Mouse (Mus musculus) MEL (cell line): Measurements from ENCODE around the gene Irf2bp2. TPM values are rescaled to one million over a fixed set of nuclear protein-coding genes. Genes with fewer than 3 reads are reported as not detected.

Experiments
- DNase-seq: peaks from one replicate; pipeline ENCODE4 v3.0.0; 2011; ENCODE audit warnings: low read depth, low spot score
- H3K27ac ChIP-seq: 2 replicates; pipeline ENCODE4 v1.5.1; 2012; ENCODE audit warnings: low read depth, mild to moderate bottlenecking, control low read depth, low read length, moderate library complexity; ENCODE audit not compliant: control insufficient read depth
- H3K27me3 ChIP-seq, 2 experiments: fragments of 150-350 bp in 1 of 2; sonication (generic) in 1 of 2; 2 replicates each; pipeline ENCODE4 v1.6.1; 2012; ENCODE audit warnings: low read length in 2 of 2, mild to moderate bottlenecking in 2 of 2, improper control_type of control experiment in 1 of 2, moderate library complexity in 1 of 2; ENCODE audit not compliant: insufficient read depth in 2 of 2, control insufficient read depth in 1 of 2
- H3K36me3 ChIP-seq, 2 experiments: 2 replicates each; pipeline ENCODE4 v1.6.1; 2012 to 2014; ENCODE audit warnings: low read length in 2 of 2, improper control_type of control experiment in 1 of 2, inconsistent platforms in 1 of 2, mild to moderate bottlenecking in 1 of 2; ENCODE audit not compliant: insufficient read depth in 2 of 2, control insufficient read depth in 1 of 2
- H3K4me1 ChIP-seq, 2 experiments: fragments of 150-350 bp in 1 of 2; sonication (generic) in 1 of 2; 2 replicates each; pipeline ENCODE4 v1.6.1; 2012; ENCODE audit warnings: low read length in 2 of 2, improper control_type of control experiment in 1 of 2, mild to moderate bottlenecking in 1 of 2; ENCODE audit not compliant: insufficient read depth in 2 of 2, control insufficient read depth in 1 of 2
- H3K4me3 ChIP-seq, 2 experiments: fragments of 150-350 bp in 1 of 2; sonication (generic) in 1 of 2; 2 replicates each; pipeline ENCODE4 v1.5.1; 2012; ENCODE audit warnings: low read depth in 2 of 2, low read length in 2 of 2, mild to moderate bottlenecking in 2 of 2, moderate library complexity in 2 of 2, control low read depth in 1 of 2, improper control_type of control experiment in 1 of 2; ENCODE audit not compliant: control insufficient read depth in 1 of 2, insufficient read depth in 1 of 2
- H3K79me2 ChIP-seq: 2 replicates; pipeline ENCODE4 v1.6.1; 2012; ENCODE audit warnings: mild to moderate bottlenecking, low read length, moderate library complexity; ENCODE audit not compliant: control insufficient read depth, poor library complexity, insufficient read depth
- H3K9ac ChIP-seq: 2 replicates; pipeline ENCODE4 v1.6.1; 2012; ENCODE audit warnings: low read depth, mild to moderate bottlenecking, control low read depth, low read length, moderate library complexity; ENCODE audit not compliant: control insufficient read depth, poor library complexity, severe bottlenecking
- H3K9me3 ChIP-seq: fragments of 150-350 bp; sonication (generic); replicated peaks from 2 replicates; pipeline ENCODE4 v1.6.1; 2012; ENCODE audit warnings: mild to moderate bottlenecking, low read length, improper control_type of control experiment, moderate library complexity; ENCODE audit not compliant: insufficient read depth
- BHLHE40 ChIP-seq: IDR thresholded peaks from 2 replicates; pipeline ENCODE4 v1.6.1; 2012; ENCODE audit warnings: low read depth, mild to moderate bottlenecking, inconsistent platforms, low read length, improper control_type of control experiment, borderline replicate concordance
- CHD1 ChIP-seq: IDR thresholded peaks from 2 replicates; pipeline ENCODE4 v1.6.1; 2012; ENCODE audit warnings: low read depth, mild to moderate bottlenecking, inconsistent platforms, low read length, improper control_type of control experiment
- CTCF ChIP-seq, 3 experiments: IDR thresholded peaks in 2 of 3; conservative IDR thresholded peaks in 1 of 3; 2 replicates each; pipeline ENCODE4 v1.5.1; 2011 to 2012; ENCODE audit warnings: low read length in 3 of 3, low read depth in 2 of 3, mild to moderate bottlenecking in 2 of 3, improper control_type of control experiment in 1 of 3, inconsistent platforms in 1 of 3, mixed read lengths in 1 of 3, moderate library complexity in 1 of 3; ENCODE audit not compliant: control insufficient read depth in 1 of 3, insufficient read depth in 1 of 3, poor library complexity in 1 of 3, severe bottlenecking in 1 of 3
- ELF1 ChIP-seq: IDR thresholded peaks from 2 replicates; pipeline ENCODE4 v1.6.1; 2014; ENCODE audit warnings: low read depth, mild to moderate bottlenecking, inconsistent platforms, low read length, improper control_type of control experiment, moderate library complexity
- HCFC1 ChIP-seq: IDR thresholded peaks from 2 replicates; pipeline ENCODE4 v1.6.1; 2012; ENCODE audit warnings: low read depth, mild to moderate bottlenecking, inconsistent platforms, low read length, improper control_type of control experiment, moderate library complexity
- JUND ChIP-seq: IDR thresholded peaks from 2 replicates; pipeline ENCODE4 v1.6.1; 2011; ENCODE audit warnings: low read depth, mild to moderate bottlenecking, improper control_type of control experiment, low read length
- KAT2A ChIP-seq: conservative IDR thresholded peaks from 2 replicates; pipeline ENCODE4 v1.6.1; 2012; ENCODE audit warnings: low read depth, low read length, improper control_type of control experiment, inconsistent platforms
- MAFK ChIP-seq: IDR thresholded peaks from 2 replicates; pipeline ENCODE4 v1.6.1; 2011; ENCODE audit warnings: low read depth, mild to moderate bottlenecking, low read length, improper control_type of control experiment, borderline replicate concordance
- MAZ ChIP-seq: IDR thresholded peaks from 2 replicates; pipeline ENCODE4 v1.6.1; 2012; ENCODE audit warnings: low read depth, mild to moderate bottlenecking, inconsistent platforms, low read length, improper control_type of control experiment
- NELFE ChIP-seq: IDR thresholded peaks from 2 replicates; pipeline ENCODE4 v1.6.1; 2011; ENCODE audit warnings: low read depth, low read length, improper control_type of control experiment
- POLR2A ChIP-seq, 2 experiments: IDR thresholded peaks; 2 replicates each; pipeline ENCODE4 v1.6.1; 2011 to 2012; ENCODE audit warnings: low read length in 2 of 2, mild to moderate bottlenecking in 2 of 2, control low read depth in 1 of 2, improper control_type of control experiment in 1 of 2, low read depth in 1 of 2, moderate library complexity in 1 of 2; ENCODE audit not compliant: control insufficient read depth in 1 of 2, insufficient read depth in 1 of 2, poor library complexity in 1 of 2
- RCOR1 ChIP-seq: IDR thresholded peaks from 2 replicates; pipeline ENCODE4 v1.6.1; 2012; ENCODE audit warnings: low read depth, mild to moderate bottlenecking, inconsistent platforms, low read length, improper control_type of control experiment
- SMC3 ChIP-seq: IDR thresholded peaks from 2 replicates; pipeline ENCODE4 v1.6.1; 2011; ENCODE audit warnings: low read depth, low read length, improper control_type of control experiment
- TBP ChIP-seq: IDR thresholded peaks from 2 replicates; pipeline ENCODE4 v1.8.0; 2011; ENCODE audit warnings: low read depth, low read length, improper control_type of control experiment
- USF2 ChIP-seq, 2 experiments: IDR thresholded peaks; 2 replicates each; pipeline ENCODE4 v1.6.1; 2011 to 2012; ENCODE audit warnings: improper control_type of control experiment in 2 of 2, low read length in 2 of 2, borderline replicate concordance in 1 of 2, inconsistent platforms in 1 of 2, low read depth in 1 of 2, mild to moderate bottlenecking in 1 of 2; ENCODE audit not compliant: insufficient read depth in 1 of 2
- ZC3H11A ChIP-seq: IDR thresholded peaks from 2 replicates; pipeline ENCODE4 v1.6.1; 2012; ENCODE audit warnings: low read depth, mild to moderate bottlenecking, inconsistent platforms, low read length, improper control_type of control experiment
- ZMIZ1 ChIP-seq: IDR thresholded peaks from 2 replicates; pipeline ENCODE4 v1.6.1; 2012; ENCODE audit warnings: low read depth, mild to moderate bottlenecking, inconsistent platforms, low read length, improper control_type of control experiment, moderate library complexity
- ZNF384 ChIP-seq: IDR thresholded peaks from 2 replicates; pipeline ENCODE4 v1.6.1; 2012; ENCODE audit warnings: low read depth, mild to moderate bottlenecking, inconsistent platforms, low read length, improper control_type of control experiment
- polyA plus RNA-seq, 2 experiments: library from polyadenylated mRNA; stranded (reverse) in 1 of 2; unstranded in 1 of 2; fragments of >175 nt in 1 of 2; fragments of >200 nt in 1 of 2; gene quantifications; 2 replicates each; pipeline versions ENCODE4 v1.2.1 to v1.2.4; 2012; ENCODE audit warnings: low replicate concordance in 2 of 2, low read depth in 1 of 2; ENCODE audit not compliant: insufficient read length in 2 of 2, insufficient read depth in 1 of 2, missing spikeins in 1 of 2
- total RNA-seq: library from RNA; depleted of rRNA; stranded (reverse); fragments of 300-350 nt; gene quantifications from 2 replicates; pipeline ENCODE4 v1.2.3, GENCODE M21; 2012

Gene Irf2bp2
- total and polyA plus RNA-seq, 3 experiments = 17.1 to 30.4 TPM; not detected in 1

- Histone ChIP-seq H3K9me3 (no peaks in the 10 kb centered on the region), H3K79me2 (peaks cover 80% of the 10 kb centered on the region), H3K9ac (peak overlapping the region; percentile 95), H3K27ac (peak overlapping the region; percentile 85), H3K36me3 (peaks cover 19 to 22% of the 10 kb centered on the region in 2 experiments), H3K27me3 (no peaks in the 10 kb centered on the region), H3K4me1 (peaks cover 2 to 16% of the 10 kb centered on the region in 2 experiments; a peak in 3 of 4 replicates), H3K4me3 (peak overlapping the region; percentile 79 to 90)
- TF ChIP-seq USF2 (IDR thresholded peaks at IDR 0.05; ENCODE audit: borderline replicate concordance in 1 of 2, insufficient read depth in 1 of 2, low read depth in 1 of 2, low read length in 2 of 2) = no peak
- peak; percentile 39; the same call in 1 of the 2 replicates for TF ChIP-seq ELF1
- peak in 1 of 3 experiments; percentile 15; a peak in 1 of 6 replicates for TF ChIP-seq CTCF (IDR thresholded peaks at IDR 0.05 in 2 of 3, conservative IDR thresholded peaks at IDR 0.05 in 1 of 3; ENCODE audit: control insufficient read depth in 1 of 3, insufficient read depth in 1 of 3, low read depth in 2 of 3, low read length in 3 of 3, poor library complexity in 1 of 3, severe bottlenecking in 1 of 3)
- 0 out of 4 replicates have a peak, but pooled peaks of 1 of the 2 experiments have one; percentile 12 for TF ChIP-seq POLR2A (IDR thresholded peaks at IDR 0.05; ENCODE audit: control insufficient read depth in 1 of 2, insufficient read depth in 1 of 2, low read depth in 1 of 2, low read length in 2 of 2, poor library complexity in 1 of 2)
- TF ChIP-seq ZC3H11A = no peak
- TF ChIP-seq ZNF384 = no peak
- TF ChIP-seq TBP = 0 out of 2 replicates have a peak, but pooled peaks have one; percentile 47
- no peak for TF ChIP-seq BHLHE40
- no peak for TF ChIP-seq RCOR1
- no peak; the same call in 1 of the 2 replicates for TF ChIP-seq CHD1
- TF ChIP-seq ZMIZ1 = 0 out of 2 replicates have a peak, but pooled peaks have one; percentile 19
- 0 out of 2 replicates have a peak, but pooled peaks have one; percentile 4 for TF ChIP-seq SMC3
- no peak for TF ChIP-seq KAT2A
- no peak for TF ChIP-seq MAZ
- DNase-seq = peak; percentile 74
Observed at GRCm38 (mm10) chr8:126591141-126591820, 2.5 kb downstream of the Irf2bp2 start.

GRCm38 (mm10) chr8:126590599-126590998, 3.2 kb downstream of the Irf2bp2 start:
- Histone ChIP-seq H3K36me3 (peaks cover 19 to 27% of the 10 kb centered on the region in 2 experiments), H3K27ac (peak overlapping the region; percentile 81)

More at GRCm38 (mm10) chr8:126590599-126590998, 3.2 kb downstream of the Irf2bp2 start:
- Histone ChIP-seq H3K79me2 (peaks cover 82% of the 10 kb centered on the region), H3K4me3 (peak overlapping the region; percentile 90 to 97), H3K27me3 (no peaks in the 10 kb centered on the region), H3K9me3 (no peaks in the 10 kb centered on the region), H3K4me1 (peaks cover 4 to 18% of the 10 kb centered on the region in 2 experiments; a peak in 3 of 4 replicates), H3K9ac (peak overlapping the region; percentile 88)
- no peak for DNase-seq
- no peak for TF ChIP-seq HCFC1
- no peak for TF ChIP-seq JUND
- TF ChIP-seq CHD1 = peak; percentile 95; the same call in 1 of the 2 replicates
- no peak for TF ChIP-seq MAFK
- no peak for TF ChIP-seq NELFE
- no peak for TF ChIP-seq ZNF384
- no peak for TF ChIP-seq ELF1
